Comparison of ENCODE assay signal across 8 mouse cellular contexts in genomic region chr10:5305555-5305954, GRCm38 (mm10).
DNase-seq lines count a peak whose midpoint lies in the region; ATAC-seq and TF ChIP-seq lines count a peak whose summit lies in the region.
"Had no signal": no experiment of that assay in that cellular context is flagged by ENCODE, and none has a peak within 500 bp of the region (broad histone marks: within the 10 kb centered on the region; RNA-seq: fewer than 3 reads in every experiment).

No protein-coding gene starts in this region.

- no peak overlapping the region for H3K27ac ChIP-seq in liver, postnatal 0 days (ENCODE audit: low read depth)
- H3K27ac ChIP-seq in liver, embryonic 12.5 days, result no peak overlapping the region
- H3K27ac ChIP-seq in limb, embryonic 10.5 days, result no peak overlapping the region
- peak overlapping the region; percentile 78 for H3K27ac ChIP-seq in stomach, embryonic 16.5 days (ENCODE audit: low read length)
- no peak overlapping the region for H3K27ac ChIP-seq in midbrain, embryonic 16.5 days (ENCODE audit: low read length)

- ATAC-seq in liver, postnatal 0 days, result no peak
- ATAC-seq in liver, embryonic 12.5 days, result no peak
- ATAC-seq in stomach, embryonic 16.5 days (ENCODE audit: insufficient read depth, low FRiP score), result peak; percentile 70; the same call in 1 of the 2 replicates
- no peak for ATAC-seq in midbrain, embryonic 16.5 days

- no peaks in the 10 kb centered on the region for H3K4me1 ChIP-seq in liver, postnatal 0 days (ENCODE audit: insufficient read depth)
- peaks cover under 1% of the 10 kb centered on the region for H3K4me1 ChIP-seq in liver, embryonic 12.5 days
- peaks cover 8% of the 10 kb centered on the region for H3K4me1 ChIP-seq in limb, embryonic 10.5 days
- 0 out of 2 replicates have a peak, but pooled peaks cover 5% of the 10 kb centered on the region for H3K4me1 ChIP-seq in stomach, embryonic 16.5 days (ENCODE audit: control insufficient read depth, insufficient read depth, low read length)
- H3K4me1 ChIP-seq in midbrain, embryonic 16.5 days (ENCODE audit: control insufficient read depth, insufficient read depth, low read length), result peaks cover 6% of the 10 kb centered on the region

- TF ChIP-seq EP300 in liver, postnatal 0 days (IDR thresholded peaks at IDR 0.05; ENCODE audit: low read depth), result no peak

- no peak overlapping the region for H3K4me3 ChIP-seq in liver, postnatal 0 days (ENCODE audit: low read depth, low read length)
- H3K4me3 ChIP-seq in liver, embryonic 12.5 days, result no peak overlapping the region
- H3K4me3 ChIP-seq in limb, embryonic 10.5 days, result no peak overlapping the region
- no peak overlapping the region for H3K4me3 ChIP-seq in stomach, embryonic 16.5 days (replicated peaks; ENCODE audit: low read length)
- H3K4me3 ChIP-seq in midbrain, embryonic 16.5 days (ENCODE audit: low read depth, low read length), result no peak overlapping the region
- H3K4me3 ChIP-seq: megakaryocyte, embryonic 14.5 days had no signal

- no peak overlapping the region for H3K9ac ChIP-seq in liver, postnatal 0 days (replicated peaks)
- H3K9ac ChIP-seq in liver, embryonic 12.5 days, result no peak overlapping the region
- no peak overlapping the region for H3K9ac ChIP-seq in stomach, embryonic 16.5 days (ENCODE audit: low read length)
- no peak overlapping the region for H3K9ac ChIP-seq in midbrain, embryonic 16.5 days (ENCODE audit: low read depth, low read length)

- 45% methylated on average over 6 of the region's 6 CpGs for WGBS in liver, postnatal 0 days (ENCODE audit: insufficient replicate concordance)
- WGBS in liver, embryonic 12.5 days (ENCODE audit: insufficient replicate concordance), result 42% methylated on average over 6 of the region's 6 CpGs
- 32% methylated on average over 6 of the region's 6 CpGs for WGBS in limb, embryonic 10.5 days
- WGBS in stomach, embryonic 16.5 days, result 22% methylated on average over 6 of the region's 6 CpGs
- WGBS in midbrain, embryonic 16.5 days, result 56% methylated on average over 6 of the region's 6 CpGs

- TF ChIP-seq CTCF in liver, postnatal 0 days (IDR thresholded peaks at IDR 0.05; ENCODE audit: low read depth), result peak; percentile 38

- no peaks in the 10 kb centered on the region for H3K9me3 ChIP-seq in liver, postnatal 0 days (ENCODE audit: low read length)
- H3K9me3 ChIP-seq in liver, embryonic 12.5 days (replicated peaks), result no peaks in the 10 kb centered on the region
- H3K9me3 ChIP-seq in limb, embryonic 10.5 days (replicated peaks), result no peaks in the 10 kb centered on the region
- no peaks in the 10 kb centered on the region for H3K9me3 ChIP-seq in stomach, embryonic 16.5 days (replicated peaks; ENCODE audit: control insufficient read depth, low read length)
- no peaks in the 10 kb centered on the region for H3K9me3 ChIP-seq in midbrain, embryonic 16.5 days (replicated peaks; ENCODE audit: control insufficient read depth, low read length, poor library complexity, severe bottlenecking)
- H3K9me3 ChIP-seq: megakaryocyte, embryonic 14.5 days had no signal

- H3K36me3 ChIP-seq in liver, postnatal 0 days (replicated peaks; ENCODE audit: insufficient read depth, low read length), result no peaks in the 10 kb centered on the region
- no peaks in the 10 kb centered on the region for H3K36me3 ChIP-seq in liver, embryonic 12.5 days
- H3K36me3 ChIP-seq in limb, embryonic 10.5 days, result no peaks in the 10 kb centered on the region
- H3K36me3 ChIP-seq in stomach, embryonic 16.5 days (ENCODE audit: control insufficient read depth, insufficient read depth, low read length), result no peaks in the 10 kb centered on the region
- H3K36me3 ChIP-seq in midbrain, embryonic 16.5 days (ENCODE audit: control insufficient read depth, insufficient read depth, low read length), result no peaks in the 10 kb centered on the region

- no peak overlapping the region for H3K4me2 ChIP-seq in liver, postnatal 0 days (ENCODE audit: low read depth, low read length)
- H3K4me2 ChIP-seq in liver, embryonic 12.5 days, result no peak overlapping the region
- H3K4me2 ChIP-seq in stomach, embryonic 16.5 days (ENCODE audit: low read depth, low read length), result no peak overlapping the region
- no peak overlapping the region for H3K4me2 ChIP-seq in midbrain, embryonic 16.5 days (ENCODE audit: low read length)

- no peaks in the 10 kb centered on the region for H3K27me3 ChIP-seq in liver, postnatal 0 days (ENCODE audit: insufficient read depth, low read length)
- H3K27me3 ChIP-seq in liver, embryonic 12.5 days (replicated peaks), result no peaks in the 10 kb centered on the region
- no peaks in the 10 kb centered on the region for H3K27me3 ChIP-seq in limb, embryonic 10.5 days (ENCODE audit: low read depth, poor library complexity, severe bottlenecking)
- no peaks in the 10 kb centered on the region for H3K27me3 ChIP-seq in stomach, embryonic 16.5 days (ENCODE audit: control insufficient read depth, insufficient read depth, low read length)
- H3K27me3 ChIP-seq in midbrain, embryonic 16.5 days (ENCODE audit: control insufficient read depth, insufficient read depth, low read depth, low read length), result no peaks in the 10 kb centered on the region
- H3K27me3 ChIP-seq: megakaryocyte, embryonic 14.5 days had no signal

- no peak for DNase-seq in liver, postnatal 0 days
- peak; percentile 56 for DNase-seq in embryo, embryonic 11 days
- DNase-seq in limb, embryonic 10.5 days (ENCODE audit: low spot score), result peak; percentile 40
- DNase-seq in cerebellum, postnatal 25 days, result no peak

Comparison
In these comparisons a context has a peak if more than half of its experiments do, and no peak if none do; other contexts are left out.
1. DNase-seq: peak in embryo, embryonic 11 days (single experiment) and limb, embryonic 10.5 days (single experiment); none in liver, postnatal 0 days (single experiment) and cerebellum, postnatal 25 days (0 of 2).